Mouse (Mus musculus): ENCODE results near the gene Akap7.

DNA sequence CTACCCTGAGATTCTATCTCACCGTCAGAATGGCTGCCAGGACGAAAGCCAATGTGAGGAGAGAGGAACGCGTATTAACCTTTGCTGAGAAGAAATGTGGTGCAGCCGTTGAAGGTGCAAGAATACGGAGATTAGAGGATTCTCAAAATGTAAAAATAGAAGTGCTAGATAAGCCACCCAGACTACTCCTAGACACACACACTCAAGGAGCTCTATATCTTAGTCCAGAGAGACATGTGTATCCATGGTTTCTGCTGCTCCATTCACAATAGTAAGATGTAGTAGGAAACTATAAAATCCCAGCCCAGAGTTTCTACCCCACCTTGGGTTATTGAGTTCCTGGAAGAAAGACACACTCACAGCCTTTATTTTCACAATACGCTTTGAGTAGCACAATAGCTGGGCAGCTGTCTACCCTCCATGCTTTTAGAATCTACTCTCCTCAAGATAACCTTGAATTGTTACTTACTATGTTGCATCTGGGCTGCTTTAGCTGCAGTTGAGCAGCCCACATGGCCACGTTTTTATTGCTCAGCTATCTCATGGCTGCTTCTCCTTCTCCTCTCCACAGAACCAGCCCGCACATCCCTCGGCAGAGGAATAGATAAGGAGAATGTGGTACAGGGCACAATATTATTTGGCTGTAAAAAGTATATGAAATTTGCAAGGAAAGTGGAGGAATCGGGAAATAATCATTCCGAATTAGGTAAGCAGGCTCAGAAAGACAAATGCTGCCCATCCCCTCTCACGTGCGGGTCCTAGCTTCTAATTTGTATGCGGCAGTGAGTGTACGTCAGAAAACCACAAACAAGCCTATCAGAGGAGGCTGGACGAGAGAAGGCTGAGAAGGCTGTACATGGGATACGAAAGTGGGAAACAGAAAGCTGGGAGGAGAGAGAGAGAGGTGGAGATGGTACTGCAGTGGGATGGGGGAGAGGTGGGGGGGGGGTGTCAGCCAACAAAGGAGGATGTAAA is 162.6 kb downstream of the Akap7 start:
- TF ChIP-seq CTCF (IDR thresholded peaks at IDR 0.05; ENCODE audit: extremely low read depth, insufficient read depth, insufficient read length, insufficient replicate concordance) (no peak), POLR2A (IDR thresholded peaks at IDR 0.05; ENCODE audit: low read depth, low read length) (no peak)
